Mouse (Mus musculus) CH12.LX (cell line): ENCODE data around the gene Ppip5k2.

Source experiments
- CHD1 ChIP-seq: IDR thresholded peaks from 2 replicates; pipeline ENCODE4 v1.6.1; 2012; ENCODE audit warnings: low read depth, low read length, improper control_type of control experiment, inconsistent platforms
- CTCF ChIP-seq, 2 experiments: IDR thresholded peaks in 1 of 2; conservative IDR thresholded peaks in 1 of 2; 2 replicates each; pipeline ENCODE4 v1.5.1; 2011 to 2012; ENCODE audit warnings: low read depth in 2 of 2, low read length in 2 of 2, improper control_type of control experiment in 1 of 2, inconsistent platforms in 1 of 2, mild to moderate bottlenecking in 1 of 2, moderate library complexity in 1 of 2

- no peak for TF ChIP-seq CTCF (conservative IDR thresholded peaks at IDR 0.05 in 1 of 2, IDR thresholded peaks at IDR 0.05 in 1 of 2; ENCODE audit: low read depth in 2 of 2, low read length in 2 of 2)
- TF ChIP-seq CHD1 = no peak
Measured at GRCm38 (mm10) chr1:97714334-97714868, 55.8 kb downstream of the Ppip5k2 start.
